ENCODE assay signal across 15 mouse cellular contexts in genomic region chr14:97858384-97858783, GRCm38 (mm10).
"Had no signal": no experiment of that assay in that cellular context is flagged by ENCODE, and none has a peak within 500 bp of the region (broad histone marks: within the 10 kb centered on the region; RNA-seq: fewer than 3 reads in every experiment).

No protein-coding gene starts in this region.

- H3K27me3 ChIP-seq: limb, embryonic 12.5 days; liver, embryonic 13.5 days; lung, embryonic 15.5 days; megakaryocyte, embryonic 14.5 days; midbrain, embryonic 12.5 days had no signal

- H3K9me3 ChIP-seq: limb, embryonic 12.5 days; liver, embryonic 13.5 days; lung, embryonic 15.5 days; megakaryocyte, embryonic 14.5 days; midbrain, embryonic 12.5 days had no signal

- ATAC-seq: liver, postnatal 0 days had no signal

- DNase-seq: kidney, adult 11 months; kidney, adult 9 months; kidney, postnatal 10 days; kidney, postnatal 4 days; liver; liver, embryonic 13.5 days; liver, postnatal 0 days; lung, postnatal 14 days; thymus, postnatal 4 days had no signal

- H3K4me1 ChIP-seq: limb, embryonic 12.5 days; liver, embryonic 13.5 days; lung, embryonic 15.5 days; megakaryocyte, embryonic 14.5 days; midbrain, embryonic 12.5 days had no signal

- H3K4me2 ChIP-seq: limb, embryonic 12.5 days; liver, embryonic 13.5 days; lung, embryonic 15.5 days; midbrain, embryonic 12.5 days had no signal

- H3K4me3 ChIP-seq: limb, embryonic 12.5 days; liver, embryonic 13.5 days; lung, embryonic 15.5 days; megakaryocyte, embryonic 14.5 days; midbrain, embryonic 12.5 days had no signal

- H3K36me3 ChIP-seq: limb, embryonic 12.5 days; liver, embryonic 13.5 days; lung, embryonic 15.5 days; midbrain, embryonic 12.5 days had no signal

- H3K9ac ChIP-seq: limb, embryonic 12.5 days; liver, embryonic 13.5 days; liver, postnatal 0 days; lung, embryonic 15.5 days; midbrain, embryonic 12.5 days had no signal

- H3K27ac ChIP-seq: limb, embryonic 12.5 days; liver, embryonic 13.5 days; lung, embryonic 15.5 days; macrophage; midbrain, embryonic 12.5 days; stomach, postnatal 0 days had no signal
